Mouse (Mus musculus): ENCODE data around the gene Ywhab.

DNA sequence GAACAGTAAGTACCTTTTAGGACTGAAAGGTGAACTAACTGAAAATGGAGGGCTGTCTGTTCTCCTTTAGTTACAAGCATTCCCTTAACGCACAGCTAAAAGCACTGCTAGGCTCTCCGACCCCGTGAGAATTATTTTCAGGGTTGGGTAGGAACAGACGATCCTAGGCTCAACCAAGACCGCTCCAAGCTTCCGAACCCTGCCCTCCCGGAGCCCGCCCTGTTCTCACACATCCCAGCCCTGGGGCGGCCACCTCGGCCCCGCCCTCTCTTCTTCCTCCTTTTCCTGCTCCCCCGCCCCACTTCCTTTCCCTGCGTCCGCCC, at the start of gene Ywhab:
- no peak for TF ChIP-seq GATA1 (IDR thresholded peaks at IDR 0.05; ENCODE audit: borderline replicate concordance, low read length)
- TF ChIP-seq FLI1 (IDR thresholded peaks at IDR 0.05; ENCODE audit: low read length): no peak
